Mouse (Mus musculus) kidney, adult 2 months (tissue): ENCODE results near the gene Nras. TPM values are rescaled to one million over a fixed set of nuclear protein-coding genes. Genes with fewer than 3 reads are reported as not detected.

Source experiments
- DNase-seq: peaks from one replicate; pipeline ENCODE4 v3.0.0; 2021
- H3K27ac ChIP-seq: fragments of 200-500 bp; 2 replicates; pipeline ENCODE4 v1.5.1; 2012; ENCODE audit warnings: low read depth, low read length, control low read depth, inconsistent platforms; ENCODE audit not compliant: insufficient read depth
- H3K27me3 ChIP-seq: fragments of 200-500 bp; replicated peaks from 2 replicates; pipeline ENCODE4 v1.6.1; 2012; ENCODE audit warnings: mild to moderate bottlenecking, moderate library complexity, low read length, inconsistent platforms; ENCODE audit not compliant: control insufficient read depth, insufficient read depth
- H3K36me3 ChIP-seq: fragments of 200-500 bp; 2 replicates; pipeline ENCODE4 v1.6.1; 2012; ENCODE audit warnings: mild to moderate bottlenecking, moderate library complexity, low read length, inconsistent platforms; ENCODE audit not compliant: control insufficient read depth, insufficient read depth
- H3K4me1 ChIP-seq: fragments of 200-500 bp; 2 replicates; pipeline ENCODE4 v1.6.1; 2011; ENCODE audit warnings: low read length; ENCODE audit not compliant: control insufficient read depth, insufficient read depth
- H3K4me3 ChIP-seq: fragments of 200-500 bp; 2 replicates; pipeline ENCODE4 v1.5.1; 2011; ENCODE audit warnings: mild to moderate bottlenecking, low read depth, low read length, control low read depth; ENCODE audit not compliant: insufficient read depth
- CTCF ChIP-seq: fragments of 200-500 bp; conservative IDR thresholded peaks from 2 replicates; pipeline ENCODE4 v1.5.1; 2011; ENCODE audit warnings: low read depth, mild to moderate bottlenecking, control low read depth, low read length, moderate library complexity, mixed read lengths; ENCODE audit not compliant: insufficient read depth, insufficient read length
- POLR2A ChIP-seq: fragments of 200-500 bp; IDR thresholded peaks from one replicate; pipeline ENCODE4 v1.6.1; 2011; ENCODE audit warnings: low read depth, low read length, control low read depth
- WGBS: fragments of 180-500 bp; shearing (Covaris S2); methylation state at CpG from one replicate; pipeline ENCODE4 v1.1.7; 2018; 5-methylcytosine and 5-hydroxymethylcytosine counted together
- polyA plus RNA-seq: library from polyadenylated mRNA; depleted of rRNA; stranded (reverse); fragments of >200 nt; gene quantifications from 2 replicates; pipeline ENCODE4 v1.2.3, GENCODE M21; 2012

Nras gene
- polyA plus RNA-seq, 1 experiment: 17.2 TPM

DNA sequence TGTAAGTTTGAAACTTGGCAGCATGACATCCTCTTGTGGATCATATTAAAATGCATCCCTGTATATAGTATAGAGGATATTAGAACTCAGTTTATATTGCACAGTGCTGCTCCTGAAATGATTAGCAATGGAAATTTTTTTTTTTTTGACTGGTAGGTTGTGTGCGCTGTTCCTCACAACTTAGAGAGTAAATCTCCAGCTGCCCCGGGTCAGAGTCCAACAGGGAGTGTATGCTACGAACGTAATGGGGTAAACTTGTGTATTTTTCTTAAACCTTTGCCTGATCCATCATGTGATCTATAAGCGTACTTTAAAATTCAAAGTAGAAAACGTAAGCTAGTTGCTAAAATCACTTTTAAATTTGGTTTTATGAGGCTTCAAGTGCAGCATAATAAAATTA, 17.8 kb upstream of the Nras start:
- H3K27ac ChIP-seq: no peak overlapping the region
- H3K36me3 ChIP-seq: peaks cover 11% of the 10 kb centered on the region; the same call in 1 of the 2 replicates
- H3K4me1 ChIP-seq: no peaks in the 10 kb centered on the region; the same call in 1 of the 2 replicates
- 75% methylated on average over 6 of the region's 6 CpGs for WGBS
- DNase-seq: no peak
- no peaks in the 10 kb centered on the region for H3K27me3 ChIP-seq
- TF ChIP-seq CTCF: no peak
- TF ChIP-seq POLR2A: no peak
- H3K4me3 ChIP-seq: no peak overlapping the region

DNA sequence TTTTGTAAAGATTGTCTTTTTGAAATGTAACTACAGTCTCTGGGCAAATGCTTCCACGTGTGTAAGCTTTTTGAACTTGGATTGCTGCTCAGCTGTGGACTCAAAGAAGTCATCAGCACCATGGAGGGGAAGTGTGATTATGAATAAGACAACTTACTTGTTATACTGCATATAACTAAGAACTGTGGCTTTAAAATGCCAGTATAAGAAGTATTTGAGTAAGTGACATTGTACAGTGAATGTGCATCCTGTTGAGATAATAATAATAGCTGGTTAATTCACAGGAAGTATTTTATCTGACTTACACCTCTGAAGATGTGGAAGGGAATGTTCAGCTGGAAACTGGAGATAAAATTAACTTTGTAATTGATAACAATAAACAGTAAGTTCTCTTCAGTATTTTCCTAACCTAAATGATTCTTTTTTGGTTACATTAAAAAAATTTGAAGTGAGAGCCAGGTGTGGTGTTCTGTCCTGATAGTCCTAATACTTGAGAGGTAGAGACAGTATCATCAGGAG, 17.2 kb upstream of the Nras start:
- no peaks in the 10 kb centered on the region; the same call in 1 of the 2 replicates for H3K4me1 ChIP-seq
- no peak overlapping the region for H3K4me3 ChIP-seq
- TF ChIP-seq POLR2A (no peak), CTCF (no peak)
- H3K36me3 ChIP-seq: peaks cover 11% of the 10 kb centered on the region; the same call in 1 of the 2 replicates
- DNase-seq: no peak
- H3K27ac ChIP-seq: no peak overlapping the region
- 76% methylated on average over 1 of the region's 1 CpGs for WGBS
- no peaks in the 10 kb centered on the region for H3K27me3 ChIP-seq

DNA sequence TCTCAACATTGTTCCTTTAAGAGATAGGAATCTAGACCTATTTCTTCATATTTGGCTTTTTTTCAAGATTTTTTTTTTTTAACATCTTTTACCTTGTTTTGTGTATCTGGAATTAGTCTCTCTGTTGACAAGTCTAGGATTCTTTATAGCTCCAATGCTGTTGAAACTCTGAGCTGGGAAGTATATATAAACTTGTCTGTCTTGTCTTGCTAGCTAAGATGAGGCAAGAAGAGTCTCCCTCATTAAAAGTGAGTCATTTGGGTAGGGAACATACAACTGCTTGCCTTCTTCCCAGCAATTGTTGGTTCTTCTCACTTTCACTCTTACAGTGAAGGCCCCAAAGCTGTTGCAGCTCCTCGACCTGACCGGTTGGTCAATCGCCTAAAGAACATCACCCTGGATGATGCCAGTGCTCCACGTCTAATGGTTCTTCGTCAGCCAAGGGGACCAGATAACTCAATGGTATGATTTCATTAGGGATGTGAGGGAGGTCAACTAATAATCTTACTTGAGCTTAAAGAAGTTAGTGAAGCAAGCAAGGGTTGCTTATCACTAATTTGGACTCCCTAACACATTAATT, 2.0 kb upstream of the Nras start:
- Histone ChIP-seq H3K4me1 (peaks cover 6% of the 10 kb centered on the region; the same call in 1 of the 2 replicates), H3K4me3 (no peak overlapping the region), H3K36me3 (peaks cover 6% of the 10 kb centered on the region; the same call in 1 of the 2 replicates), H3K27me3 (no peaks in the 10 kb centered on the region), H3K27ac (no peak overlapping the region)
- WGBS: 91% methylated on average over 5 of the region's 5 CpGs
- TF ChIP-seq CTCF (no peak), POLR2A (no peak)
- DNase-seq: no peak

DNA sequence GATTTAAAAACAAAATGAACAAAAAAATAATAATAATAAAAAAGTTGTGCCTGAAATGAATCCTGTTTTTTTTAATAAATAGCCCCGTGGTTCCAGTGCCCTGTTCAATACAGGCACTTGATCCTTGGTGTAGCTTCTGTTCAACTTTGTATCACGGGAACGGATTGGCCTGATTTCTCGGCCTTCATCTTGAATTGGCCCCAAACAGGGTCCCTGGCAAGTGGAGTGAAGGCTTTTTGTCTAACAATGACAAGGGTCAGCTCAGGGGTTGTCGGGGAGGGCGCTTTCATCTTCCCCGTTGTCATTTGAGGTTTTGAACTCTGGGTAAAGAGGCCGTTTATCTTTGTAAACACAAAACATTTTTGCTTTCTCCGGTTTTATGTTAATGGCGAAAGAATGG, 333 bp upstream of the Nras start:
- peaks cover 6% of the 10 kb centered on the region; the same call in 1 of the 2 replicates for H3K4me1 ChIP-seq
- TF ChIP-seq POLR2A (no peak), CTCF (no peak)
- peaks cover 6% of the 10 kb centered on the region for H3K36me3 ChIP-seq
- H3K27ac ChIP-seq: peak overlapping the region; percentile 7; the same call in 1 of the 2 replicates
- WGBS: 5% methylated on average over 10 of the region's 10 CpGs
- H3K4me3 ChIP-seq: peak overlapping the region; percentile 75
- no peak for DNase-seq
- H3K27me3 ChIP-seq: no peaks in the 10 kb centered on the region

DNA sequence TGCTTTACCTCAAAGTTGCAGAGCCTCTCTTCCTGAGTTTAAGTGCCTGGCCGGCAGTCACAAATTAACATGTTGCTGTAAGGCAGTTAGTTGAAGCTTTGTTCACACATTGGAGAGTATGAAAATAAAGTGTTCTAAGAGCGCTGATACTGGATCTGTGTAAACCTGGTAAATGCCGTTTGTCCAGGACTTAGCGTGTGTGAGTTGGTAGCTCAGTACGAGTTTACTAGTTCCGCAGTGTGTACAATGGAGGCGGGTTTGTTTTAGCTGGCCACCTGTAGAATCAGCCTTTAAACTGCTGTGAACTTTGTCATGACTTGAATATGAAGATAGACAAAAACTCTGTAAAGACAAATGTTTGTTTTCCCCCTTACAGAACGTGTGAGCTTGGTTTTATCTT, 8.8 kb downstream of the Nras start:
- Histone ChIP-seq H3K4me1 (no peaks in the 10 kb centered on the region), H3K27ac (no peak overlapping the region), H3K36me3 (peaks cover 19% of the 10 kb centered on the region), H3K27me3 (no peaks in the 10 kb centered on the region), H3K4me3 (no peak overlapping the region)
- TF ChIP-seq POLR2A (no peak), CTCF (no peak)
- no peak for DNase-seq
- WGBS: 86% methylated on average over 8 of the region's 8 CpGs

DNA sequence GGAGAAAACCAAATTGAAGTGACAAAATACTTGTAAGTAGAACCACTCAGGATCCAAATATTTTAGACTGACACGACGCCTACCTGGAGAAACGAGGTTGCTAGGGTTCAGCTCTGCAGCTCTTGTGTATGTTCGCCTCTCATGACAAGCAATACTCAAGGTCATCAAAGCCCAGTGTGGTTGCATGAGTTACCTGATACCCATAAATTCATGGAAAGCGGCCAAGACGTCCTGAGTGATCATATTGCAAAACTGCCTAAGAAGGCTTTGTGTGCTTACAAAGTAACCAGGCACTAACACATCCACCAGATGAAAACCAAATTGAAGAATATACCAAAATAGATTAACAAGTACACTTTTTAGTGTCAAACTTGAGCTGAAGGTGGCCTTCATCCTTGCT, 10.9 kb downstream of the Nras start:
- Histone ChIP-seq H3K4me1 (no peaks in the 10 kb centered on the region), H3K4me3 (no peak overlapping the region), H3K36me3 (peaks cover 12% of the 10 kb centered on the region), H3K27me3 (no peaks in the 10 kb centered on the region), H3K27ac (no peak overlapping the region)
- 84% methylated on average over 6 of the region's 6 CpGs for WGBS
- no peak for TF ChIP-seq CTCF
- TF ChIP-seq POLR2A: no peak
- DNase-seq: no peak

DNA sequence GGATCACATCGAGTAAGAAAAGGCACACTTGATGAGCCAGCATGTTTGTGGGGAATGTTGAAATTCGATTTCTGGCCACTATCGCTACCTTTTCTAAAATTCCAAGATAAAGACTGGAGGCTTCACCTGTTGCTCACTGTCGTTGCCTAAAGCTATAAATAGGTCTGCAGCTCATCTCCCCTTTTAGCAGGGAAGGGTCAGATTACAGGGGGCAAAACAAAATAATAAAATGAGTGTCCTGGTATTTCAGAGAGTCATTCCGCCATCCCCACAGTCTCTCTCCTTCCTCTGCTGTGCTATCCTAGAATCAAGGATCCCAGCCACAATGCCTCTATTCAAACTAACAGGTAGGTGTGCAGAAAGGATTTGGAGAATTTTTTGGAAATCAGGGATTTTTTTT, 15.7 kb downstream of the Nras start, which contains the start of gene Ampd1:
Gene Ampd1, plus strand, starts transcription at position 244 of the 400 bp plus-strand sequence.
- no peak within 1 kb of the TSS for H3K27ac ChIP-seq
- no peak within 1 kb of the TSS for H3K4me3 ChIP-seq
- TF ChIP-seq CTCF (no peak), POLR2A (no peak)
- H3K36me3 ChIP-seq: no peaks in the 10 kb centered on the region; the same call in 1 of the 2 replicates
- WGBS: 41% methylated on average over 5 of the region's 5 CpGs
- H3K4me1 ChIP-seq: no peaks in the 10 kb centered on the region
- H3K27me3 ChIP-seq: no peaks in the 10 kb centered on the region
- DNase-seq: no peak
